Mouse (Mus musculus) spleen, adult 2 months (tissue): Measurements from ENCODE around the gene H2-Eb2. TPM values are rescaled to one million over a fixed set of nuclear protein-coding genes. Genes with fewer than 3 reads are reported as not detected.

Experiments
- DNase-seq, 2 experiments: peaks; one replicate each; pipeline versions ENCODE4 v3.0.0 to v3.0.0-alpha.2; 2012 to 2021; ENCODE audit warnings: low spot score in 2 of 2, low read depth in 1 of 2
- H3K27ac ChIP-seq: fragments of 200-500 bp; 2 replicates; pipeline ENCODE4 v1.5.1; 2012; ENCODE audit warnings: low read length, inconsistent platforms; ENCODE audit not compliant: insufficient read depth
- H3K27me3 ChIP-seq: fragments of 200-500 bp; 2 replicates; pipeline ENCODE4 v1.6.1; 2012; ENCODE audit warnings: mild to moderate bottlenecking, moderate library complexity, low read length, inconsistent platforms; ENCODE audit not compliant: control insufficient read depth, insufficient read depth
- H3K36me3 ChIP-seq: fragments of 200-500 bp; 2 replicates; pipeline ENCODE4 v1.6.1; 2012; ENCODE audit warnings: mild to moderate bottlenecking, low read length, inconsistent platforms; ENCODE audit not compliant: control insufficient read depth, insufficient read depth
- H3K4me1 ChIP-seq: fragments of 200-500 bp; 2 replicates; pipeline ENCODE4 v1.6.1; 2011; ENCODE audit warnings: inconsistent platforms; ENCODE audit not compliant: control insufficient read depth, insufficient read depth, insufficient read length
- H3K4me3 ChIP-seq: fragments of 200-500 bp; 2 replicates; pipeline ENCODE4 v1.5.1; 2011; ENCODE audit warnings: mild to moderate bottlenecking, inconsistent platforms; ENCODE audit not compliant: insufficient read depth, insufficient read length; ENCODE audit errors: extremely low read depth
- CTCF ChIP-seq: fragments of 200-500 bp; IDR thresholded peaks from 2 replicates; pipeline ENCODE4 v1.5.1; 2011; ENCODE audit warnings: mild to moderate bottlenecking, inconsistent platforms; ENCODE audit not compliant: insufficient read depth, insufficient read length, insufficient replicate concordance; ENCODE audit errors: extremely low read depth
- POLR2A ChIP-seq: fragments of 200-500 bp; IDR thresholded peaks from 2 replicates; pipeline ENCODE4 v1.6.1; 2011; ENCODE audit warnings: low read depth, low read length, inconsistent platforms
- WGBS: fragments of 180-500 bp; shearing (Covaris S2); methylation state at CpG from one replicate; pipeline ENCODE4 v1.1.7; 2018; 5-methylcytosine and 5-hydroxymethylcytosine counted together
- polyA plus RNA-seq: library from polyadenylated mRNA; depleted of rRNA; stranded (reverse); fragments of >200 nt; gene quantifications from 2 replicates; pipeline ENCODE4 v1.2.3, GENCODE M21; 2012

Gene H2-Eb2
- polyA plus RNA-seq, 1 experiment = 11.4 TPM

DNA sequence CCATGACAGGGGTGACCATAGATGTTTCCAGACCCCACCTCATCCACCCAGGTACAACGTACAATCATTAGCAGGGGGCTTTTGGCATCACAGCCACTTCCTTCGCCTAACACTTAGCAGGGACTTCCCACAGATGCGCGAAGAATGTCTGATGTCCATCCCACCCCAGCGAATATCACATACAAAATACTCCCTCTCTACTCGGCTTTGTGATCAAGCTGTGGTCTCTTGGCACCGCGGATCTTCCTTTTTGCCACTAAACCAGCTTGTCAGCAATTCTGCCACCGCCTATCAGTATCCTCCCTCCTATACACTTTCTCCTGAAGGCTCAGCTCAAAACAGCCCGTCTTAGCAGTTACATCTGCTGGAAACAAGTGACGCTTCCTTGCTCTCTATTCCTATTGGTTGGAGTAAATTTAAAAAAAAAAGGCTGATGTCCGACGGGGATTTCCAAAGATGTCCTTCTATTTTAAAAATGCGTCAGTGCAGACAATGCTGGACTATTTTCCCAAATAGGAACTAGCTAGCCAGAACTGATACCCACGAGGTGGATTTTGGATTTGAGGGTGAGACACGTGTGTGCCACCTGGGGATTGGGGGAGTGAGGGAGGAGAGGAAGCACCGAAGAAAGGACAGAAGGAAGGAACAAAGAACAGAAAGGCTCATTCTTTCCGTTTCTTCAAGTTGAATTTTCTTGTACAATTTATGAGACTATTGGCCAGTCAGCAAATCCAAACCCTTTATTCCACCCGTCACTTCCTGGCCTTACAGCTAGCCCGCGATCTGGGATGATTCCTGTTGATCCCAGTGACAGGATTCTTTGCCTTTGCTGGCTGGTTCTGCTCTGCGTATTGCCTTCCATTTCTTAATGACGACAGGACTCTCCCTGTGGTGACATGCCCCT is 29.3 kb upstream of the H2-Eb2 start:
- Histone ChIP-seq H3K4me1 (peaks cover 42% of the 10 kb centered on the region; the same call in 1 of the 2 replicates), H3K36me3 (no peaks in the 10 kb centered on the region), H3K27me3 (no peaks in the 10 kb centered on the region), H3K27ac (peak overlapping the region; percentile 94), H3K4me3 (peak overlapping the region; percentile 50; the same call in 1 of the 2 replicates)
- no peak for TF ChIP-seq CTCF
- TF ChIP-seq POLR2A = peak; percentile 79
- DNase-seq = peak; percentile 76 to 96
- 24% methylated on average over 23 of the region's 23 CpGs for WGBS

DNA sequence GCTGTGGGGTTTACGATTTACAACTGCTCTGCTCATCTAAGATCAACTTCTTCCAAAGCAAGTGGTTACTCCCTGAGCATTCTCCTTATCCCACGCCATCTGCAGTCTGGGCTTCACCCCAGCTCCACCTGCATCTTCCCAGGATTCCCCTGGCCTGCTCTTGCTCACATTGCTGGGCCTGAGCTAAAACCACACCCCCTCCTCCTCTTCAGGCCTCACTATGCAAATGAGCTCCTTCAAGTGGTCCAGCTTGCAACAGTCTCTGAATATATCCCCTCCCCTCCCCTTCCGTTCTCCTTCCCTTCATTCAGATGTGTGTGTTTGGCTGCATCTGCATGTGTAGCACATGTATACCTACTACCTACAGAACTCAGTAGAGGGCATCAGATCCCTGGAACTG is 26.1 kb upstream of the H2-Eb2 start:
- WGBS = 54% methylated on average over 3 of the region's 3 CpGs
- Histone ChIP-seq H3K27me3 (no peaks in the 10 kb centered on the region), H3K27ac (peak overlapping the region; percentile 93), H3K4me1 (peaks cover 40% of the 10 kb centered on the region; the same call in 1 of the 2 replicates), H3K4me3 (no peak overlapping the region), H3K36me3 (no peaks in the 10 kb centered on the region)
- TF ChIP-seq CTCF = no peak
- TF ChIP-seq POLR2A = no peak; the same call in 1 of the 2 replicates
- peak; percentile 66 to 80 for DNase-seq

GRCm38 (mm10) chr17:34300071-34300470 is 25.4 kb upstream of the H2-Eb2 start:
- Histone ChIP-seq H3K27me3 (no peaks in the 10 kb centered on the region), H3K4me3 (no peak overlapping the region), H3K36me3 (no peaks in the 10 kb centered on the region), H3K4me1 (peaks cover 37% of the 10 kb centered on the region; the same call in 1 of the 2 replicates), H3K27ac (peak overlapping the region; percentile 91)
- DNase-seq = no peak
- 94% methylated on average over 8 of the region's 8 CpGs for WGBS
- no peak for TF ChIP-seq CTCF
- TF ChIP-seq POLR2A = no peak

- Histone ChIP-seq H3K36me3 (no peaks in the 10 kb centered on the region), H3K4me1 (peaks cover 37% of the 10 kb centered on the region; the same call in 1 of the 2 replicates), H3K27me3 (no peaks in the 10 kb centered on the region), H3K27ac (peak overlapping the region; percentile 99), H3K4me3 (no peak overlapping the region; the same call in 1 of the 2 replicates)
- peak; percentile 90 to 96 for DNase-seq
- WGBS = 60% methylated on average over 23 of the region's 23 CpGs
- TF ChIP-seq CTCF (no peak), POLR2A (peak; percentile 36)
These were observed 24.5 kb upstream of the H2-Eb2 start for GRCm38 (mm10) chr17:34300691-34301566.

- Histone ChIP-seq H3K4me1 (peaks cover 34% of the 10 kb centered on the region; the same call in 1 of the 2 replicates), H3K4me3 (no peak overlapping the region), H3K27ac (peak overlapping the region; percentile 88), H3K27me3 (no peaks in the 10 kb centered on the region), H3K36me3 (peaks cover 2% of the 10 kb centered on the region; the same call in 1 of the 2 replicates)
- 77% methylated on average over 4 of the region's 4 CpGs for WGBS
- TF ChIP-seq POLR2A (no peak), CTCF (no peak)
- no peak for DNase-seq
These were observed 23.7 kb upstream of the H2-Eb2 start for GRCm38 (mm10) chr17:34301670-34302190.

DNA sequence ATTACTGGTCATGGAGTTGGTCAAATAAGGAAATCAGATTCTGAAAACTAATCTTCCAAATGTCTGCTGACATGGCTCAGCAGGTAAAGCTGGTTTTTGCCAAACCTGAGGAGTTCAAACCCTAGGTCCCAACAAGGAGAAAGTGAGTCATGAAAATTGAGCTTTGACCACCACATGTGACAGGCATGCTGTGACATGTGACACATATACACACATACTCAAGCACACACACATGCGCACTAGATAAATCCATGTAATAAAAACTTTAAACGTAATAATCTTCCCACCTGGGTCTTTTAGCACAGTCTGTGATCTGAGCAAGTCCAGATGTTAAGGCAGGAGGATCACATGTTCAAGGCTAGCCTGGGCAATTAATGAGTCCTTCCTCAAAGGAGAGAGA is 21.7 kb upstream of the H2-Eb2 start:
- 89% methylated on average over 2 of the region's 2 CpGs for WGBS
- peaks cover 15% of the 10 kb centered on the region; the same call in 1 of the 2 replicates for H3K4me1 ChIP-seq
- no peaks in the 10 kb centered on the region for H3K27me3 ChIP-seq
- peak overlapping the region; percentile 100 for H3K27ac ChIP-seq
- DNase-seq = no peak
- H3K4me3 ChIP-seq = no peak overlapping the region
- TF ChIP-seq CTCF (no peak), POLR2A (no peak)
- H3K36me3 ChIP-seq = peaks cover 15% of the 10 kb centered on the region
